Mouse (Mus musculus) spleen, adult 2 months (tissue): ENCODE results near the gene Gm8180.
"Not testable (repeated sequence)": the region's sequence is repeated elsewhere in the genome, so short reads cannot be mapped to it uniquely, and the experiment has no call there.

ENCODE experiments used
- CTCF ChIP-seq: fragments of 200-500 bp; IDR thresholded peaks from 2 replicates; pipeline ENCODE4 v1.5.1; 2011; ENCODE audit warnings: mild to moderate bottlenecking, inconsistent platforms; ENCODE audit not compliant: insufficient read depth, insufficient read length, insufficient replicate concordance; ENCODE audit errors: extremely low read depth
- POLR2A ChIP-seq: fragments of 200-500 bp; IDR thresholded peaks from 2 replicates; pipeline ENCODE4 v1.6.1; 2011; ENCODE audit warnings: low read depth, low read length, inconsistent platforms

- not testable (repeated sequence) for TF ChIP-seq POLR2A, CTCF
Observed at GRCm38 (mm10) chr14:43784645-43785044, at the start of gene Gm8180.
